Mouse (Mus musculus) ES-Bruce4 (cell line): ENCODE measurements around the gene Eva1c.

Source experiments
- CTCF ChIP-seq: IDR thresholded peaks from one replicate; pipeline ENCODE4 v1.8.1; 2011; ENCODE audit warnings: low read depth, low read length
- EP300 ChIP-seq: IDR thresholded peaks from 2 replicates; pipeline ENCODE4 v1.6.1; 2011; ENCODE audit warnings: low read depth, low read length; ENCODE audit not compliant: insufficient read depth

DNA sequence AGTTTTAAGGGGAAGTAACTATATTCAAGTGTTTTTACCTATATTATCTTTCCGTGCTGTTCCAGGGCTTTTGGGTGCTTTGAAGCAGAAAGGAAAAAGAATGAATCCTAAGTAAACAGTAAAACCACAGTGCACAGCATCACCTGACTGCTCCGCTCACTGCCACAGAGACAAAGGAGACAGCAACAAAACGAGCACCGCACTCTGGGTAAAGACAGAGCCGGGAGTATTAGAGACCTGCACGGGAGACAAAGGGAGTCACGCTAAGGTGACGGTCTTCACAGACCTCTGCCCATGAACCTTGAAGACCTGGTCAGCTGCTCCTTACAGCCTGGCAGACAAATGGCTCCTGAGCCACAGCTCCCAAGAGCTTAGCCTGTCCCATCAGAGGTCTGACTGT is 120.5 kb downstream of the Eva1c start:
- TF ChIP-seq EP300: no peak
- TF ChIP-seq CTCF: no peak
